Mouse (Mus musculus): ENCODE measurements around the gene Pip5k1b. TPM values are rescaled to one million over a fixed set of nuclear protein-coding genes. Genes with fewer than 3 reads are reported as not detected.

The Pip5k1b gene
- total RNA-seq, 2 experiments from 2014 or later = 28.9 to 29.9 TPM

- H3K27ac ChIP-seq = no peak overlapping the region
- no peak overlapping the region for H3K4me3 ChIP-seq
- no peak for DNase-seq (ENCODE audit: extremely low spot score in 1 of 2, low spot score in 2 of 2)
- no peak for TF ChIP-seq CTCF (IDR thresholded peaks at IDR 0.05)
- intact Hi-C loops (cut with DNase I) = no loop called here
Measured at GRCm38 (mm10) chr19:24511939-24512338, 43.7 kb downstream of the Pip5k1b start.

GRCm38 (mm10) chr19:24509391-24509790, 46.3 kb downstream of the Pip5k1b start:
- no peak for DNase-seq (ENCODE audit: extremely low spot score in 1 of 2, low spot score in 2 of 2)
- TF ChIP-seq CTCF (IDR thresholded peaks at IDR 0.05) = no peak
- H3K4me3 ChIP-seq = no peak overlapping the region
- intact Hi-C loops (cut with DNase I) = no loop called here
- H3K27ac ChIP-seq = no peak overlapping the region

- no peak for DNase-seq (ENCODE audit: extremely low spot score in 1 of 2, low spot score in 2 of 2)
- Histone ChIP-seq H3K27ac (no peak overlapping the region), H3K4me3 (no peak overlapping the region)
- intact Hi-C loops (cut with DNase I) = no loop called here
- TF ChIP-seq CTCF (IDR thresholded peaks at IDR 0.05) = no peak
Measured at GRCm38 (mm10) chr19:24508087-24508767, 47.4 kb downstream of the Pip5k1b start.

- no peak overlapping the region for H3K27ac ChIP-seq
- DNase-seq (ENCODE audit: extremely low spot score in 1 of 2, low spot score in 2 of 2) = no peak
Measured at GRCm38 (mm10) chr19:24502736-24503421, 52.8 kb downstream of the Pip5k1b start.

GRCm38 (mm10) chr19:24501525-24501924, 54.1 kb downstream of the Pip5k1b start:
- no peak for DNase-seq (ENCODE audit: extremely low spot score in 1 of 2, low spot score in 2 of 2)
- Histone ChIP-seq H3K4me3 (no peak overlapping the region), H3K27ac (no peak overlapping the region)
- no peak for TF ChIP-seq CTCF (IDR thresholded peaks at IDR 0.05)
- intact Hi-C loops (cut with DNase I) = no loop called here

More at GRCm38 (mm10) chr19:24502736-24503421, 52.8 kb downstream of the Pip5k1b start:
- no peak overlapping the region for H3K4me3 ChIP-seq
- intact Hi-C loops (cut with DNase I) = no loop called here
- TF ChIP-seq CTCF (IDR thresholded peaks at IDR 0.05) = no peak

- H3K27ac ChIP-seq = no peak overlapping the region
- no peak overlapping the region for H3K4me3 ChIP-seq
- no peak for TF ChIP-seq CTCF (IDR thresholded peaks at IDR 0.05)
- intact Hi-C loops (cut with DNase I) = no loop called here
- no peak for DNase-seq (ENCODE audit: extremely low spot score in 1 of 2, low spot score in 2 of 2)
Measured at GRCm38 (mm10) chr19:24500431-24500830, 55.2 kb downstream of the Pip5k1b start.

GRCm38 (mm10) chr19:24499291-24499690, 56.4 kb downstream of the Pip5k1b start:
- no peak for TF ChIP-seq CTCF (IDR thresholded peaks at IDR 0.05)
- no peak overlapping the region for H3K27ac ChIP-seq
- intact Hi-C loops (cut with DNase I) = no loop called here

GRCm38 (mm10) chr19:24493887-24494286, 61.8 kb downstream of the Pip5k1b start:
- H3K27ac ChIP-seq = no peak overlapping the region
- intact Hi-C loops (cut with DNase I) = no loop called here
- TF ChIP-seq CTCF (IDR thresholded peaks at IDR 0.05) = no peak
- no peak overlapping the region for H3K4me3 ChIP-seq
- no peak for DNase-seq (ENCODE audit: extremely low spot score in 1 of 2, low spot score in 2 of 2)

More at GRCm38 (mm10) chr19:24499291-24499690, 56.4 kb downstream of the Pip5k1b start:
- no peak overlapping the region for H3K4me3 ChIP-seq
- no peak for DNase-seq (ENCODE audit: extremely low spot score in 1 of 2, low spot score in 2 of 2)

GRCm38 (mm10) chr19:24491824-24492223, 63.8 kb downstream of the Pip5k1b start:
- TF ChIP-seq CTCF (IDR thresholded peaks at IDR 0.05) = no peak
- intact Hi-C loops (cut with DNase I) = no loop called here
- H3K4me3 ChIP-seq = no peak overlapping the region
- no peak for DNase-seq (ENCODE audit: extremely low spot score in 1 of 2, low spot score in 2 of 2)
- no peak overlapping the region for H3K27ac ChIP-seq

GRCm38 (mm10) chr19:24490275-24490674, 65.4 kb downstream of the Pip5k1b start:
- DNase-seq (ENCODE audit: extremely low spot score in 1 of 2, low spot score in 2 of 2) = no peak
- Histone ChIP-seq H3K27ac (no peak overlapping the region), H3K4me3 (no peak overlapping the region)
- no peak for TF ChIP-seq CTCF (IDR thresholded peaks at IDR 0.05)
- intact Hi-C loops (cut with DNase I) = no loop called here

GRCm38 (mm10) chr19:24486433-24487296, 69.0 kb downstream of the Pip5k1b start:
- DNase-seq (ENCODE audit: extremely low spot score in 1 of 2, low spot score in 2 of 2) = no peak
- Histone ChIP-seq H3K27ac (no peak overlapping the region), H3K4me3 (no peak overlapping the region)
- intact Hi-C loops (cut with DNase I) = no loop called here
- TF ChIP-seq CTCF (IDR thresholded peaks at IDR 0.05) = no peak
